ENCODE assay signal across 21 mouse cellular contexts in the genomic region with DNA sequence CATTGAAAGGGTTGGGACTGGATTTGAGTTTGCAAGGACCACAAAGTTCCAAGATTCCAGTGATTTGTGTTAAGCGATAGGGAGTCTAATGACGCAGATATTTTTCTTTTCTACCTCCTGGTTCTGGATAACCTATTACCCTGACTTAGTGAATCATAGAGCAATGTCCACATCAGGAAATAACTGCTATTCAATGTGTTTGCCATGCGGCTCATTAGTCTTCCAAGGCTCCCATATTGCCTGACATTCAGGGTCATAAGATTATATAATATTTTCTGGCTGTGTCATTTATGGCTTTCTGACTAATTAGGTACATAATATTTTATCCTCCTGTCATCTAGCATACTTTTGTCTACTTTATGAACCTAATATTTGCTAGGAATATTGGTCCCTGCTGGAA.
"Had no signal": no experiment of that assay in that cellular context is flagged by ENCODE, and none has a peak within 500 bp of the region (broad histone marks: within the 10 kb centered on the region; RNA-seq: fewer than 3 reads in every experiment).

No protein-coding gene starts in this region.

- H3K9me3 ChIP-seq: liver, embryonic 15.5 days; lung, embryonic 15.5 days; midbrain, embryonic 13.5 days; midbrain, embryonic 15.5 days; neural tube, embryonic 12.5 days had no signal

- H3K4me1 ChIP-seq: liver, embryonic 15.5 days; lung, embryonic 15.5 days; megakaryocyte, embryonic 14.5 days; midbrain, embryonic 13.5 days; midbrain, embryonic 15.5 days; neural tube, embryonic 12.5 days had no signal

- ATAC-seq: liver, postnatal 0 days; lung, postnatal 0 days; midbrain, embryonic 13.5 days; midbrain, embryonic 15.5 days had no signal

- H3K36me3 ChIP-seq: liver, embryonic 15.5 days; lung, embryonic 15.5 days; midbrain, embryonic 13.5 days; midbrain, embryonic 15.5 days; neural tube, embryonic 12.5 days had no signal

- DNase-seq: liver, postnatal 0 days; lung, adult 2 months; lung, postnatal 14 days; lung, postnatal 36 days; retina, postnatal 1 day; right cerebral cortex, adult 18-20 months; right cerebral cortex, postnatal 25 days; right cerebral cortex, postnatal 4 days; spleen, adult 18-20 months; thymus, adult 18-20 months; thymus, postnatal 14 days; thymus, postnatal 36 days had no signal

- H3K4me2 ChIP-seq: liver, embryonic 15.5 days; lung, embryonic 15.5 days; midbrain, embryonic 11.5 days; midbrain, embryonic 13.5 days; midbrain, embryonic 15.5 days; neural tube, embryonic 12.5 days had no signal

- H3K9ac ChIP-seq: liver, embryonic 15.5 days; liver, postnatal 0 days; lung, embryonic 15.5 days; midbrain, embryonic 13.5 days; midbrain, embryonic 15.5 days; neural tube, embryonic 12.5 days had no signal

- H3K27me3 ChIP-seq: liver, embryonic 15.5 days; lung, embryonic 15.5 days; megakaryocyte, embryonic 14.5 days; midbrain, embryonic 13.5 days; midbrain, embryonic 15.5 days; neural tube, embryonic 12.5 days had no signal

- H3K4me3 ChIP-seq: liver, embryonic 15.5 days; lung, embryonic 15.5 days; megakaryocyte, embryonic 14.5 days; midbrain, embryonic 13.5 days; midbrain, embryonic 15.5 days; neural tube, embryonic 12.5 days had no signal

- H3K27ac ChIP-seq: liver, embryonic 15.5 days; lung, embryonic 15.5 days; macrophage; midbrain, embryonic 13.5 days; midbrain, embryonic 15.5 days; neural tube, embryonic 12.5 days had no signal
